8 mouse cellular contexts compared by ENCODE assay signal in genomic region chr12:111164310-111164751, GRCm38 (mm10). TPM values are rescaled to one million over a fixed set of nuclear protein-coding genes. Genes with fewer than 3 reads are reported as not detected.
DNase-seq lines count a peak whose midpoint lies in the region; ATAC-seq and TF ChIP-seq lines count a peak whose summit lies in the region.

No protein-coding gene starts in this region.

- no peak for TF ChIP-seq POLR2A in thymus, adult 2 months (IDR thresholded peaks at IDR 0.05; ENCODE audit: control insufficient read depth, extremely low read depth, insufficient read depth, low read length, poor library complexity)

- DNase-seq in Muller cell, postnatal 12 days (ENCODE audit: inconsistent ontology term): peak; percentile 96
- DNase-seq in cerebellum, adult 9-11 months: peak; percentile 87
- peak; percentile 84 to 92 for DNase-seq in frontal cortex, adult 2 months (ENCODE audit: extremely low spot score in 1 of 2, low spot score in 1 of 2)
- peak; percentile 90 for DNase-seq in hindbrain, embryonic 11.5 days (ENCODE audit: low spot score)
- DNase-seq in layer of hippocampus, adult 9-11 months: peak; percentile 94
- peak; percentile 88 for DNase-seq in ovary, adult 18-20 months (ENCODE audit: low spot score)
- peak; percentile 87 for DNase-seq in thymus, adult 2 months

- H3K27me3 ChIP-seq in hindbrain, embryonic 11.5 days (ENCODE audit: control insufficient read depth, insufficient read depth, low read length): no peaks in the 10 kb centered on the region
- no peaks in the 10 kb centered on the region for H3K27me3 ChIP-seq in lung, embryonic 16.5 days (ENCODE audit: control insufficient read depth, insufficient read depth, low read depth, low read length)
- no peaks in the 10 kb centered on the region for H3K27me3 ChIP-seq in thymus, adult 2 months (ENCODE audit: control insufficient read depth, insufficient read depth, low read length)

- WGBS in hindbrain, embryonic 11.5 days: 4% methylated on average over 13 of the region's 13 CpGs
- WGBS in lung, embryonic 16.5 days: 6% methylated on average over 13 of the region's 13 CpGs
- WGBS in thymus, adult 2 months: 4% methylated on average over 13 of the region's 13 CpGs

- peak overlapping the region; percentile 13; the same call in 1 of the 2 replicates for H3K4me3 ChIP-seq in hindbrain, embryonic 11.5 days (ENCODE audit: low read depth, low read length)
- peak overlapping the region; percentile 35 for H3K4me3 ChIP-seq in lung, embryonic 16.5 days (ENCODE audit: low read length)
- peak overlapping the region; percentile 56 for H3K4me3 ChIP-seq in thymus, adult 2 months (ENCODE audit: control insufficient read depth, insufficient read depth, low read length)

- H3K27ac ChIP-seq in hindbrain, embryonic 11.5 days (ENCODE audit: low read depth, low read length): peak overlapping the region; percentile 86
- peak overlapping the region; percentile 4 for H3K27ac ChIP-seq in lung, embryonic 16.5 days (ENCODE audit: low read length)
- H3K27ac ChIP-seq in thymus, adult 2 months (ENCODE audit: control insufficient read depth, insufficient read depth, low read length): peak overlapping the region; percentile 27; the same call in 1 of the 2 replicates

- H3K9me3 ChIP-seq in hindbrain, embryonic 11.5 days (ENCODE audit: control insufficient read depth, low read length): no peaks in the 10 kb centered on the region
- H3K9me3 ChIP-seq in lung, embryonic 16.5 days (ENCODE audit: control insufficient read depth, low read length): no peaks in the 10 kb centered on the region

- H3K4me2 ChIP-seq in hindbrain, embryonic 11.5 days (replicated peaks; ENCODE audit: low read depth, low read length): peak overlapping the region; percentile 38
- peak overlapping the region; percentile 61 for H3K4me2 ChIP-seq in lung, embryonic 16.5 days (ENCODE audit: low read depth, low read length)

- H3K36me3 ChIP-seq in hindbrain, embryonic 11.5 days (ENCODE audit: control insufficient read depth, insufficient read depth, low read length): no peaks in the 10 kb centered on the region
- H3K36me3 ChIP-seq in lung, embryonic 16.5 days (ENCODE audit: control insufficient read depth, insufficient read depth, low read length): no peaks in the 10 kb centered on the region
- no peaks in the 10 kb centered on the region for H3K36me3 ChIP-seq in thymus, adult 2 months (ENCODE audit: control insufficient read depth, insufficient read depth, low read length)

- peak overlapping the region; percentile 46; the same call in 1 of the 2 replicates for H3K9ac ChIP-seq in hindbrain, embryonic 11.5 days (ENCODE audit: low read depth, low read length)
- peak overlapping the region; percentile 32 for H3K9ac ChIP-seq in lung, embryonic 16.5 days (ENCODE audit: low read length)

- H3K4me1 ChIP-seq in hindbrain, embryonic 11.5 days (replicated peaks; ENCODE audit: control insufficient read depth, insufficient read depth, low read length): peaks cover 17% of the 10 kb centered on the region
- H3K4me1 ChIP-seq in lung, embryonic 16.5 days (replicated peaks; ENCODE audit: control insufficient read depth, insufficient read depth, low read length): peaks cover 30% of the 10 kb centered on the region
- peaks cover 45% of the 10 kb centered on the region for H3K4me1 ChIP-seq in thymus, adult 2 months (replicated peaks; ENCODE audit: control insufficient read depth, insufficient read depth, low read length)

- TF ChIP-seq CTCF in thymus, adult 2 months (IDR thresholded peaks at IDR 0.05; ENCODE audit: borderline replicate concordance, control insufficient read depth, extremely low read depth, insufficient read depth, low read length, poor library complexity): no peak

- ATAC-seq in hindbrain, embryonic 11.5 days (ENCODE audit: low FRiP score): peak; percentile 86
- peak; percentile 77 for ATAC-seq in lung, embryonic 16.5 days (ENCODE audit: low read depth)

RNA-seq across cellular contexts. Expression of gene Traf3, which starts 1.8 kb away (rescaled TPM):
- polyA plus RNA-seq in frontal cortex, adult 2 months (2012; rRNA removed): 28.0 and 28.5 TPM in 2 replicates
- polyA plus RNA-seq in hindbrain, embryonic 11.5 days (2014; fragmentation: Nextera tagmentation; extraction: Ambion mirVana): 11.4 and 16.2 TPM in 2 replicates
- polyA plus RNA-seq in lung, embryonic 16.5 days (2015; fragmentation: Nextera tagmentation; extraction: Ambion mirVana): 5.8 and 7.7 TPM in 2 replicates
- polyA plus RNA-seq in thymus, adult 2 months (2012; rRNA removed): 40.2 and 45.9 TPM in 2 replicates

RNA-seq across cellular contexts. Expression of gene 4930595D18Rik, which starts 20.0 kb away (rescaled TPM):
- not detected in 2 replicates for polyA plus RNA-seq in frontal cortex, adult 2 months (2012; rRNA removed)
- polyA plus RNA-seq in hindbrain, embryonic 11.5 days (2014; fragmentation: Nextera tagmentation; extraction: Ambion mirVana): not detected in 2 replicates
- not detected in 2 replicates for polyA plus RNA-seq in lung, embryonic 16.5 days (2015; fragmentation: Nextera tagmentation; extraction: Ambion mirVana)
- polyA plus RNA-seq in thymus, adult 2 months (2012; rRNA removed): not detected in 2 replicates

Comparison
In these comparisons a context has a peak if more than half of its experiments do, and no peak if none do; other contexts are left out.
1. Peak in every context shown above with its lines: DNase-seq, ATAC-seq, H3K4me3 ChIP-seq and H3K27ac ChIP-seq.
2. H3K27ac ChIP-seq: peak in every context shown above with its lines; median percentile 86 in hindbrain, embryonic 11.5 days; 27 in thymus, adult 2 months; 4 in lung, embryonic 16.5 days.